8 mouse cellular contexts compared by ENCODE assay signal in genomic region chr10:70097911-70098569, GRCm38 (mm10). TPM values are rescaled to one million over a fixed set of nuclear protein-coding genes. Genes with fewer than 3 reads are reported as not detected.
DNase-seq lines count a peak whose midpoint lies in the region; ATAC-seq lines count a peak whose summit lies in the region.

No protein-coding gene starts in this region.

- intact Hi-C loops in gastrocnemius, postnatal 14 days (cut with DNase I; ENCODE audit: low total_unique reads): no loop called here
- intact Hi-C loops in left cerebral cortex, postnatal 36 days (cut with DNase I): loop anchor here (5.0 to 10.0 kb wide), 5 partner anchors 39 to 197 kb away; no protein-coding TSS in a partner anchor

- peak; percentile 34; the same call in 1 of the 2 replicates for ATAC-seq in intestine, embryonic 14.5 days (replicated peaks; ENCODE audit: low FRiP score, low TSS enrichment, low read depth)
- ATAC-seq in megakaryocyte-erythroid progenitor cell, adult 5-6 weeks (replicated peaks; ENCODE audit: low FRiP score, low TSS enrichment, poor library complexity, severe bottlenecking): peak; percentile 10; the same call in 1 of the 2 replicates

- peaks cover 27% of the 10 kb centered on the region for H3K4me1 ChIP-seq in intestine, embryonic 14.5 days (replicated peaks; ENCODE audit: control insufficient read depth, insufficient read depth, low read length)

- peak overlapping the region; percentile 84; the same call in 1 of the 2 replicates for H3K27ac ChIP-seq in intestine, embryonic 14.5 days (ENCODE audit: low read depth)

- no peaks in the 10 kb centered on the region for H3K9me3 ChIP-seq in intestine, embryonic 14.5 days (ENCODE audit: control insufficient read depth, low read length)

- H3K4me2 ChIP-seq in intestine, embryonic 14.5 days (ENCODE audit: low read length): peak overlapping the region; percentile 89

- peak overlapping the region; percentile 88 for H3K9ac ChIP-seq in intestine, embryonic 14.5 days (ENCODE audit: low read length)

- H3K27me3 ChIP-seq in intestine, embryonic 14.5 days (replicated peaks; ENCODE audit: control insufficient read depth, insufficient read depth, low read length): no peaks in the 10 kb centered on the region

- no peaks in the 10 kb centered on the region for H3K36me3 ChIP-seq in intestine, embryonic 14.5 days (ENCODE audit: control insufficient read depth, insufficient read depth, low read length)

- DNase-seq in R1 (ENCODE audit: low read depth, low spot score): peak; percentile 54
- peak; percentile 66 for DNase-seq in embryo, embryonic 10 days (ENCODE audit: low spot score)
- DNase-seq in gastrocnemius, postnatal 14 days: peak; percentile 78
- DNase-seq in intestine, embryonic 14.5 days (ENCODE audit: low spot score): peak; percentile 83
- DNase-seq in left cerebral cortex, postnatal 36 days (ENCODE audit: low spot score in 2 of 2): peak; percentile 72 to 83
- DNase-seq in spleen, adult 12 weeks (ENCODE audit: low spot score): peak; percentile 12
- DNase-seq in c-Kit-positive CD71-positive TER-119-positive erythroid progenitor cells, embryonic 14.5 days (ENCODE audit: low spot score): no peak

- WGBS in intestine, embryonic 14.5 days: under 1% methylated on average over 29 of the region's 29 CpGs

- peak overlapping the region; percentile 96 for H3K4me3 ChIP-seq in intestine, embryonic 14.5 days (ENCODE audit: low read depth, low read length)

RNA-seq across cellular contexts. Expression of gene Ccdc6, which starts 1.1 kb away (rescaled TPM):
- total RNA-seq in gastrocnemius, postnatal 14 days (2021): 10 to 100 TPM; 69.5 to 75.2 TPM
- 23.7 and 24.6 TPM in 2 replicates for polyA plus RNA-seq in intestine, embryonic 14.5 days (2014; fragmentation: Nextera tagmentation; extraction: Ambion mirVana)
- 10 to 100 TPM; 43.4 to 58.7 TPM for total RNA-seq in left cerebral cortex, postnatal 36 days (2021)
- total RNA-seq in megakaryocyte-erythroid progenitor cell, adult 5-6 weeks (2014; fragmentation: Nextera tagmentation): 48.6 and 59.4 TPM in 2 replicates
- 22.7 and 29.6 TPM in 2 replicates for total RNA-seq in megakaryocyte-erythroid progenitor cell, adult 5-6 weeks (2017)
